ENCODE assay signal across 17 mouse cellular contexts in the genomic region with DNA sequence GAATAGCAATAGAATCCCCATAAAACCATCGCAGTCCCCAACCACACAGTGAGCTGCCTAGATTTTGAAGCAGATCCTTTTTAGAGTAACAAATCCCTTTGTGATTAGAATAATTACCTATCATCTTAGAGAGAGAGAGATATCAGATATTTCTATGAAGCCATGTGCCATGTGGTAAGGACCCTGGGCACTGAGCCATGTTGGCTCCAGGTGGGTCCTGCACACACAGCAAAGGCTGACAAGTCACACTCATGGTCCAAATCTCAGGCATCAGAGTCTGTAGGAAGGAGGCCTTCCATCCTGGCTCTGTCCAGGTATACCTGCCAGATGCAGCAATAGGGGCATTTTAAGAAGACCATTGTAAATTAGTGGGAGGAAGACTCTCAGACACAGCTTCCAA.
DNase-seq lines count a peak whose midpoint lies in the region.
"Had no signal": no experiment of that assay in that cellular context is flagged by ENCODE, and none has a peak within 500 bp of the region (broad histone marks: within the 10 kb centered on the region; RNA-seq: fewer than 3 reads in every experiment).

No protein-coding gene starts in this region.

- intact Hi-C loops in left cerebral cortex, postnatal 4 days (cut with DNase I), result loop anchor here (10.0 kb wide), 1 partner anchor 1623 kb away; no protein-coding TSS in a partner anchor

- peak; percentile 66 to 74 for DNase-seq in cerebellum, postnatal 10 days
- DNase-seq in cerebellum, adult 9-10 months, result no peak
- peak; percentile 52 for DNase-seq in cerebellum, postnatal 14 days
- no peak for DNase-seq in cerebellum, adult 11-12 months
- peak; percentile 10 for DNase-seq in heart, adult 11 months
- DNase-seq in heart, adult 18-20 months, result no peak
- peak; percentile 31 for DNase-seq in left cerebral cortex, postnatal 4 days
- DNase-seq in left cerebral cortex, adult 18-20 months (ENCODE audit: low spot score in 2 of 2), result no peak
- DNase-seq: adrenal gland, adult 2 months; adrenal gland, adult 8-10 months; adrenal gland, postnatal 10 days; adrenal gland, postnatal 14 days; adrenal gland, postnatal 25 days; adrenal gland, postnatal 36 days; B cell, adult 2 months; cerebellum, adult 11 months; cerebellum, adult 18-20 months had no signal

Comparison
In these comparisons a context has a peak if more than half of its experiments do, and no peak if none do; other contexts are left out.
1. DNase-seq: peak in cerebellum, postnatal 10 days (2 of 2), cerebellum, postnatal 14 days (2 of 2), heart, adult 11 months (single experiment) and left cerebral cortex, postnatal 4 days (single experiment); none in cerebellum, adult 9-10 months (single experiment), cerebellum, adult 11-12 months (single experiment), heart, adult 18-20 months (0 of 2) and left cerebral cortex, adult 18-20 months (0 of 2).